Mouse (Mus musculus) myocyte (in vitro differentiated cells): ENCODE results near the gene Slc39a9. TPM values are rescaled to one million over a fixed set of nuclear protein-coding genes. Genes with fewer than 3 reads are reported as not detected.
A peak's percentile ranks its signal among the peaks of the same experiment; 100 is the strongest.

Source experiments
- H3K27me3 ChIP-seq: one replicate; pipeline ENCODE4 v1.6.1; 2011; ENCODE audit not compliant: control insufficient read depth, insufficient read depth, insufficient read length
- H3K36me3 ChIP-seq: one replicate; pipeline ENCODE4 v1.6.1; 2011; ENCODE audit not compliant: control insufficient read depth, insufficient read depth
- H3K4me2 ChIP-seq: one replicate; pipeline ENCODE4 v1.6.1; 2011; ENCODE audit warnings: low read depth, control low read depth
- H3K4me3 ChIP-seq: one replicate; pipeline ENCODE4 v1.5.1; 2011; ENCODE audit warnings: mild to moderate bottlenecking, control low read depth, moderate library complexity
- H3K79me2 ChIP-seq: one replicate; pipeline ENCODE4 v1.6.1; 2011; ENCODE audit not compliant: control insufficient read depth, insufficient read depth
- H3ac ChIP-seq: one replicate; pipeline ENCODE4 v1.6.1; 2011; ENCODE audit not compliant: control insufficient read depth, insufficient read length
- CEBPB ChIP-seq: IDR thresholded peaks from 2 replicates; pipeline ENCODE4 v1.6.1; 2011; ENCODE audit warnings: mild to moderate bottlenecking, moderate library complexity; ENCODE audit not compliant: poor library complexity, insufficient read depth, severe bottlenecking
- E2F4 ChIP-seq: IDR thresholded peaks from one replicate; pipeline ENCODE4 v1.6.1; 2011; ENCODE audit warnings: mild to moderate bottlenecking, control low read depth, moderate library complexity; ENCODE audit not compliant: insufficient read depth
- MAX ChIP-seq: IDR thresholded peaks from one replicate; pipeline ENCODE4 v1.6.1; 2011; ENCODE audit warnings: low read depth, mild to moderate bottlenecking, control low read depth
- MYOD1 ChIP-seq, 3 experiments: IDR thresholded peaks; one replicate each; pipeline ENCODE4 v1.6.1; 2011; ENCODE audit warnings: control low read depth in 2 of 3, low read depth in 2 of 3, mild to moderate bottlenecking in 2 of 3, moderate library complexity in 1 of 3; ENCODE audit not compliant: insufficient read length in 2 of 3, control insufficient read depth in 1 of 3
- MYOG ChIP-seq, 3 experiments: IDR thresholded peaks; one replicate each; pipeline ENCODE4 v1.6.1; 2011; ENCODE audit warnings: control low read depth in 2 of 3, low read depth in 2 of 3, mild to moderate bottlenecking in 2 of 3; ENCODE audit not compliant: insufficient read length in 2 of 3, control insufficient read depth in 1 of 3, insufficient read depth in 1 of 3
- POLR2A ChIP-seq: IDR thresholded peaks from one replicate; pipeline ENCODE4 v1.6.1; 2011; ENCODE audit warnings: low read depth, mild to moderate bottlenecking, control low read depth, moderate library complexity; ENCODE audit not compliant: insufficient read length
- POLR2AphosphoS2 ChIP-seq: IDR thresholded peaks from one replicate; pipeline ENCODE4 v1.6.1; 2011; ENCODE audit warnings: low read depth, control low read depth; ENCODE audit not compliant: insufficient read length
- REST ChIP-seq: IDR thresholded peaks from one replicate; pipeline ENCODE4 v1.6.1; 2011; ENCODE audit warnings: mild to moderate bottlenecking, control low read depth, moderate library complexity; ENCODE audit not compliant: insufficient read depth, insufficient read length
- SRF ChIP-seq: IDR thresholded peaks from one replicate; pipeline ENCODE4 v1.6.1; 2011; ENCODE audit warnings: low read depth; ENCODE audit not compliant: control insufficient read depth, insufficient read length
- TCF12 ChIP-seq: IDR thresholded peaks from one replicate; pipeline ENCODE4 v1.6.1; 2011; ENCODE audit warnings: mild to moderate bottlenecking, control low read depth; ENCODE audit not compliant: poor library complexity, insufficient read depth, severe bottlenecking
- TCF3 ChIP-seq: IDR thresholded peaks from one replicate; pipeline ENCODE4 v1.6.1; 2011; ENCODE audit warnings: low read depth, control low read depth; ENCODE audit not compliant: insufficient read length
- USF1 ChIP-seq: IDR thresholded peaks from one replicate; pipeline ENCODE4 v1.6.1; 2011; ENCODE audit warnings: low read depth, mild to moderate bottlenecking, control low read depth, moderate library complexity
- polyA plus RNA-seq: library from polyadenylated mRNA; unstranded; fragments of >200 nt; fragmentation: generic; extraction: Trizol; gene quantifications from one replicate; pipeline ENCODE4 v1.2.1, GENCODE M21; 2012; ENCODE audit warnings: missing spikeins

Slc39a9 gene
- polyA plus RNA-seq, 1 experiment: 16.6 TPM

DNA sequence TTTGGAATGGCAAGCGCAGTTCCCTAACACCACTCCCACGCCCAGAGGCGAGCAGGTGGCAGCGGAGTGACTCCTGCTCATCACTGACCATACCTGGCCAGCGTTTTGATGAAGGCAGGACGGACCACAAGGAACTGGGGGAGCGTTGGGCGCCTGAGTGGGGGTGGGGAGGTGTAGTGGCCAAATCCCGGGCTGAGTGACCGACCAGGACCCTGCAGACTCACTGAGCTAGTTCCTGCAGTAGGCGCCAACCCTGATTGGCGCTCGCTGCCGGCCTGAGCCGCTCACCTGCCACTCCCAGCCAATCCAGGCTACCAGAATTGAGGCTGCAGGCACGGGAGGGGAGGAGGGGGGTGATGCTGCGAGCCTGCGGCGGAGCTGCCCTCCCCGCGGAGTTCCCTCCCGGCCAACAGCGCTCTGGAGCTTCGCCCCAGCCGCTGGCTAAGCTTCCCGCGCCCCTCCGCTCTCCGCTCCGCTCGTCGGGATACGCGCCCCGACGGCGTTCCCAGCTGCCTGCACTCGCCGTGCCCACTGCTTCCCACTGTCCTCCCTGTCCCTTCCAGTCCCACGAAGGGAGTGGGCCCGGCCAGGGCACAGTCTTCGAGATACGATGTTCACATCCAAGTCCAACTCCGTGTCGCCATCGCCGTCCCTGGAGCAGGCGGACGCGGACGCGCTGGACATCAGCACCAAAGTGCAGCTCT, 48.7 kb downstream of the Slc39a9 start, which contains the start of gene Plekhd1:
Plekhd1 (plus strand) TSS at position 323 of the 704 bp plus-strand sequence.
- peaks cover 35% of the 10 kb centered on the region for H3K27me3 ChIP-seq
- no peaks in the 10 kb centered on the region for H3K36me3 ChIP-seq
- no peak for TF ChIP-seq REST
- TF ChIP-seq MYOG (IDR thresholded peaks at IDR 0.05; ENCODE audit: control insufficient read depth in 1 of 3, insufficient read depth in 1 of 3, insufficient read length in 2 of 3, low read depth in 2 of 3): no peak
- TF ChIP-seq USF1: no peak
- no peak for TF ChIP-seq MAX
- TF ChIP-seq POLR2AphosphoS2: no peak
- no peak within 1 kb of the TSS for H3K4me2 ChIP-seq
- no peaks in the 10 kb centered on the region for H3K79me2 ChIP-seq
- no peak within 1 kb of the TSS for H3K4me3 ChIP-seq
- no peak within 1 kb of the TSS for H3ac ChIP-seq

DNA sequence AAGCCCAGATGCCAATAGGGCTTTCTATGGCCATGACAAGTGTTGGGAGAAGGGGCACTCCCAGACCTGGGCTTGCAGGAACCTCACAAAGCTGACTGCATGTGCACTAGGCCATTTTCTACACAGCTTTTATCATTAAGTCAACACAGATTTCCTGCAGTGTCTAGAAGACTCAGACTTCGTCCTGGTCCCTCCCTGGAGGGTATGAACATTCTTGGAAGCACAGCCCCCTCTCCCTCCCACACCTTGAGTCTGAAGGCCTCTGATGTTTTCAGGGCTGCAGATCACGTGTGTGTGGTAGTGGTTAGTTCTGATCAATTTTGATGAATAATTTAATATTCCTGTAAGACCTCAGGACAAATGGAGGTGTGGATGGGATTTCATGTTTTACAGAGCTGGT, 50.0 kb downstream of the Slc39a9 start:
- H3K36me3 ChIP-seq: no peaks in the 10 kb centered on the region
- no peak for TF ChIP-seq USF1
- TF ChIP-seq SRF: no peak
- no peak for TF ChIP-seq REST
- H3ac ChIP-seq: no peak overlapping the region
- no peak overlapping the region for H3K4me3 ChIP-seq
- H3K79me2 ChIP-seq: no peaks in the 10 kb centered on the region
- H3K4me2 ChIP-seq: no peak overlapping the region
- peaks cover 36% of the 10 kb centered on the region for H3K27me3 ChIP-seq

DNA sequence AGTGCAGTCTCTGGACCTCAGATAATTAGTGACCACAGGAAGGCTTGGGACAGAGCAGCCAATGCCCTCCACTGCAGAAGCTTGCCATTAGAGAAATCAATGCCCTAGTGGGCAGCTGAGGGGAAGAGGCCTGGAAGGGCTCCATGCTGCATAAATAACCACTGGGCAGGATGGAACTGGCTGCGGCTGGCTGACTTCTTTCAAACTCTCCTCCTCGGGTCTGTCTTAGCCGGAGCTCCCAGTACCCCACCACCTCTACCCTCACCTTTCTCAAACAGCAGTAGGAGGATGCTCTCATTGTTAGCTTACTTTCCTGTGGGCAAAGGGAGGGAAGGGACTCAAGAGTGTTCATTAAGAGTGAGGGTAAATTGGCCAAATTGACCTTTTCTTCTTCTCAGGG, 51.3 kb downstream of the Slc39a9 start:
- Histone ChIP-seq H3K27me3 (peaks cover 46% of the 10 kb centered on the region), H3K36me3 (no peaks in the 10 kb centered on the region), H3K4me2 (no peak overlapping the region), H3ac (no peak overlapping the region), H3K4me3 (no peak overlapping the region), H3K79me2 (no peaks in the 10 kb centered on the region)
- TF ChIP-seq POLR2A (no peak), E2F4 (no peak), MYOD1 (IDR thresholded peaks at IDR 0.05; ENCODE audit: control insufficient read depth in 1 of 3, insufficient read length in 2 of 3, low read depth in 2 of 3) (no peak), USF1 (no peak), REST (no peak), MYOG (IDR thresholded peaks at IDR 0.05; ENCODE audit: control insufficient read depth in 1 of 3, insufficient read depth in 1 of 3, insufficient read length in 2 of 3, low read depth in 2 of 3) (no peak), TCF12 (no peak), CEBPB (no peak)

DNA sequence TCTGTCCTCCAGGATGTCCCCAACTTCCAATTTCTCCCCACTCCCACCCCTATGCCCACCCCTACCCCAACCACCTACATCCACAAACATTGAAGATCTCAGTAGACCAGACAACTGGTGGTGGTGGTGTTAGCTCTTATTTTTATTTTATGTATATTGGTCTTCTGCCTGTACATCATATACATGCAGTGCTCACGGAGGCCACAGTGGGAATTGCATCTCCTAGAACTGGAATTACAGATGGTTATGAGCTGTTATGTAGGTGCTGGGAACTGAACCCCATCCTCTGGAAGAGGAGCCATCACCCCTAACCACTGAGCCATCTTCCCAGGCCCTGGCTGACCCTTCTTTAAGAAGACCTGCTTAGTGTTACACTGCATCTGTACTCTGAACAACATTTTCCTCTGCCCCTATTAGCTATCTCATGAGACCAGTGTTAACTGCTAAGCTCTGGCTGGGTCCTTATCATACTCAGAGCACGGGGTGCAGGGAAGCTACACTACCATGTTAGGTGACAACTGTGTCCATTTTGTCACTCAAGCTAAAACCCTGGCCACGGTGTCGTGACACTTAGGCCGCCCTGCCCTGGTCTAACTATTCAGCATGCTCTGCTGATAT, 55.0 kb downstream of the Slc39a9 start:
- no peaks in the 10 kb centered on the region for H3K36me3 ChIP-seq
- H3ac ChIP-seq: no peak overlapping the region
- H3K4me2 ChIP-seq: no peak overlapping the region
- H3K4me3 ChIP-seq: no peak overlapping the region
- peaks cover 43% of the 10 kb centered on the region for H3K27me3 ChIP-seq
- no peaks in the 10 kb centered on the region for H3K79me2 ChIP-seq
- TF ChIP-seq MYOD1 (IDR thresholded peaks at IDR 0.05; ENCODE audit: control insufficient read depth in 1 of 3, insufficient read length in 2 of 3, low read depth in 2 of 3) (no peak), USF1 (no peak)

DNA sequence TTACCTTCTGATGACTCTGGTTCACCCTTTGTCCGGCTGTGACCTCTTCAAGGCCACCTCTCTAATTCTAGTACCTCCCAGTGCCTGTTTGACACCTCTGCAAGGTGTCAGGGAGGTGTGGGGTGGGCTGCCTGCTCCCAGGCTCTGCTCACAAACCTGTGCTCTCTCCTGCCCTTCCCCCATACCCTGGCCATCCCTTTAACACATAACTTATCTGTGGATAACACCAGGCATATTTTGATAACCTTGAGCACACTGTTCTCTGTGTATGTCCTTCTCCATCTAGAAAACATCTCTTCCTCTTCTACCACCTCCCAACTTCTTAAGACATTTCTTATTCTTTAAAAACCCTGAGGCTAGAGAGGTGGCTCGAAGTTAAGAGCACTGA, 55.5 kb downstream of the Slc39a9 start:
- H3K79me2 ChIP-seq: no peaks in the 10 kb centered on the region
- TF ChIP-seq CEBPB (no peak), MAX (no peak), POLR2A (no peak), E2F4 (no peak), TCF12 (no peak), MYOD1 (IDR thresholded peaks at IDR 0.05; ENCODE audit: control insufficient read depth in 1 of 3, insufficient read length in 2 of 3, low read depth in 2 of 3) (no peak)
- no peaks in the 10 kb centered on the region for H3K36me3 ChIP-seq
- no peak overlapping the region for H3K4me2 ChIP-seq
- no peak overlapping the region for H3K4me3 ChIP-seq
- H3K27me3 ChIP-seq: peaks cover 44% of the 10 kb centered on the region
- no peak overlapping the region for H3ac ChIP-seq

DNA sequence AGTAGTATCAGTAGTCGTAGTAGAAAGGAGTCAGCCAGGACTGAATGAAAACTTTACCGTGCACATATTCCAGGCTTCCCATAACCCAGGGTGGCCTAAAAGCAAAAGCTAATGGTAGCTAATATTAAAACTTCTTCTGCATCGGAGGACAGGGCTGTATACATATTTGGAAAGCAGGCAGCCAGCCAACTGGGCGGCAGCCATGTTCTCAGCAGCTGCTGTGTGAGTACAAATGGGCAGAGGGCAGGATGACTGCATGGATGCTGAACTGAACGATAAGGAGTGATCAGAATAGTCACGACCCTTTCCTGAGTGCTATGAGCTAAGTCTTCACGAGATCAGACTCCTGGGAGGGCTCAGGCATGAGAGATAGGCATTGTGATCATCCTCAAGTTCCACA, 57.6 kb downstream of the Slc39a9 start:
- Histone ChIP-seq H3K36me3 (no peaks in the 10 kb centered on the region), H3K79me2 (no peaks in the 10 kb centered on the region), H3K4me3 (no peak overlapping the region), H3ac (no peak overlapping the region), H3K4me2 (no peak overlapping the region), H3K27me3 (peaks cover 50% of the 10 kb centered on the region)
- TF ChIP-seq CEBPB (no peak), MYOD1 (IDR thresholded peaks at IDR 0.05; ENCODE audit: control insufficient read depth in 1 of 3, insufficient read length in 2 of 3, low read depth in 2 of 3) (peak in 2 of 3 experiments; percentile 29 to 46), REST (no peak), USF1 (no peak), POLR2A (no peak), TCF3 (no peak), POLR2AphosphoS2 (no peak), E2F4 (no peak), MAX (no peak), SRF (no peak), TCF12 (no peak), MYOG (IDR thresholded peaks at IDR 0.05; ENCODE audit: control insufficient read depth in 1 of 3, insufficient read depth in 1 of 3, insufficient read length in 2 of 3, low read depth in 2 of 3) (peak in 1 of 3 experiments; percentile 34)
